Mouse (Mus musculus): ENCODE results near the gene Manba. TPM values are rescaled to one million over a fixed set of nuclear protein-coding genes. Genes with fewer than 3 reads are reported as not detected.

Manba gene
- polyA plus RNA-seq, 1 experiment from 2014 or later: 23.2 TPM

GRCm38 (mm10) chr3:135578588-135579140 lies 93.3 kb downstream of the Manba start:
- ATAC-seq (ENCODE audit: low FRiP score, low TSS enrichment): no peak

DNA sequence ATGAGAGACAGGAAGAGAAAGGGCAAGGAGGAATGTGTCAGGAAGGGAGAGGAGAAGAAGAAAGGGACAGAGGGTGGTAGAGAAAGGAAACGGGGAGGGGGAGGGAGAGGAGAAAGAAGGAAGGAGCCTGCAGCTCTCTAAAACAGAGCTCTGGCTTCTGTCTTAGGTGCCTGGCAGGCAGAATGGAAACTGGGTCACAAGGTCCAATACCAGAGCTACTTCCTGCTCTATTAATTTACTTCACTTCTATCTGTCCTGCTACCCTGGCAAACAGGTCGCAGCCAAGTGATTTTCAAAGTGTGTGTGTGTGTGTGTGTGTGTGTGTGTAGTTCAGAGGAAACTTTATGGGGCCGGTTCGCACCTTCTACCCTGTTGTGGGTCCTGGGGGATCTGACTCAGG lies 93.8 kb downstream of the Manba start:
- Histone ChIP-seq H3K9ac (ENCODE audit: low read depth, low read length) (no peak overlapping the region), H3K9me3 (ENCODE audit: control insufficient read depth, low read length) (no peaks in the 10 kb centered on the region), H3K4me2 (replicated peaks; ENCODE audit: low read depth, low read length) (no peak overlapping the region), H3K36me3 (ENCODE audit: control insufficient read depth, insufficient read depth, low read length) (no peaks in the 10 kb centered on the region), H3K27me3 (ENCODE audit: control insufficient read depth, insufficient read depth, low read length) (no peaks in the 10 kb centered on the region), H3K4me3 (ENCODE audit: low read length) (no peak overlapping the region), H3K27ac (ENCODE audit: low read depth, low read length) (no peak overlapping the region), H3K4me1 (ENCODE audit: control insufficient read depth, insufficient read depth, low read length) (peaks cover 6% of the 10 kb centered on the region; the same call in 1 of the 2 replicates)
- no peak for ATAC-seq (ENCODE audit: low FRiP score, low TSS enrichment)
- 51% methylated on average over 4 of the region's 4 CpGs for WGBS

More at GRCm38 (mm10) chr3:135578588-135579140, 93.3 kb downstream of the Manba start:
- peaks cover 6% of the 10 kb centered on the region; the same call in 1 of the 2 replicates for H3K4me1 ChIP-seq (ENCODE audit: control insufficient read depth, insufficient read depth, low read length)
- 60% methylated on average over 5 of the region's 5 CpGs for WGBS
- H3K27ac ChIP-seq (ENCODE audit: low read depth, low read length): no peak overlapping the region
- H3K9ac ChIP-seq (ENCODE audit: low read depth, low read length): no peak overlapping the region
- H3K4me2 ChIP-seq (replicated peaks; ENCODE audit: low read depth, low read length): no peak overlapping the region
- no peak overlapping the region for H3K4me3 ChIP-seq (ENCODE audit: low read length)
- H3K36me3 ChIP-seq (ENCODE audit: control insufficient read depth, insufficient read depth, low read length): no peaks in the 10 kb centered on the region
- H3K27me3 ChIP-seq (ENCODE audit: control insufficient read depth, insufficient read depth, low read length): no peaks in the 10 kb centered on the region
- no peaks in the 10 kb centered on the region for H3K9me3 ChIP-seq (ENCODE audit: control insufficient read depth, low read length)

- H3K9me3 ChIP-seq (ENCODE audit: control insufficient read depth, low read length): no peaks in the 10 kb centered on the region
- H3K27me3 ChIP-seq (ENCODE audit: control insufficient read depth, insufficient read depth, low read length): no peaks in the 10 kb centered on the region
- peaks cover 6% of the 10 kb centered on the region; the same call in 1 of the 2 replicates for H3K4me1 ChIP-seq (ENCODE audit: control insufficient read depth, insufficient read depth, low read length)
- 59% methylated on average over 21 of the region's 21 CpGs for WGBS
- peaks cover 6% of the 10 kb centered on the region; the same call in 1 of the 2 replicates for H3K36me3 ChIP-seq (ENCODE audit: control insufficient read depth, insufficient read depth, low read length)
- H3K9ac ChIP-seq (ENCODE audit: low read depth, low read length): no peak overlapping the region
- H3K4me2 ChIP-seq (replicated peaks; ENCODE audit: low read depth, low read length): no peak overlapping the region
- H3K27ac ChIP-seq (ENCODE audit: low read depth, low read length): no peak overlapping the region
- ATAC-seq (ENCODE audit: low FRiP score, low TSS enrichment): no peak
- no peak overlapping the region for H3K4me3 ChIP-seq (ENCODE audit: low read length)
These were observed 95.2 kb downstream of the Manba start for GRCm38 (mm10) chr3:135580439-135581275.

DNA sequence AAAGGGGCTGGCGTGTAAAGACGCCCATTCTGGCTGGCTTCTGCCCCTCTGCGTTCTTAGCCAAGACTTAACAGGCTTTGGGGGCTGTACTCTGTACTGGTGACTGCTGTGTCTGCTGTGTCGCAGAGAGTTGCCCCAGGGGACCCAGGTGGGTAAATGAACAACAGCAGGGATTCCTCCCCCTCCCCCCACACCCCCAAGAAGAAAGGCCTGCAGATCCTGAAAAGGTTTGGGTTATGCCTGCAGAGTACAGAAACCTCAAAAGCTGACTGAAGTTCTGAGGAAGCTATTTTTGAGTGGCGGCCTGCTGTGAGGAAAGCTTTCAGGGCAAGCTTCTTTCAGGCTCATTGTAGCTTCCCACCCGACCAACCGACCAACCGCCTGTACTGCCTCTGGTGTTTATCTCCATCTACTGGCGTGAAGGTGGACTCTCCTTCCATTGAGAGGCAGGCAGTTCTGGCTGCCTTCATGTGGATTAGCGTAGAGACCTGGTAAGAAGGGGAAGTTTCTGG lies 96.3 kb downstream of the Manba start:
- Histone ChIP-seq H3K27me3 (ENCODE audit: control insufficient read depth, insufficient read depth, low read length) (no peaks in the 10 kb centered on the region), H3K9ac (ENCODE audit: low read depth, low read length) (no peak overlapping the region), H3K4me2 (replicated peaks; ENCODE audit: low read depth, low read length) (no peak overlapping the region), H3K9me3 (ENCODE audit: control insufficient read depth, low read length) (no peaks in the 10 kb centered on the region), H3K36me3 (ENCODE audit: control insufficient read depth, insufficient read depth, low read length) (peaks cover 11% of the 10 kb centered on the region), H3K27ac (ENCODE audit: low read depth, low read length) (no peak overlapping the region), H3K4me3 (ENCODE audit: low read length) (no peak overlapping the region), H3K4me1 (ENCODE audit: control insufficient read depth, insufficient read depth, low read length) (peaks cover 6% of the 10 kb centered on the region; the same call in 1 of the 2 replicates)
- 30% methylated on average over 10 of the region's 10 CpGs for WGBS
- peak; percentile 60; the same call in 1 of the 2 replicates for ATAC-seq (ENCODE audit: low FRiP score, low TSS enrichment)

GRCm38 (mm10) chr3:135582246-135582645 lies 96.8 kb downstream of the Manba start:
- H3K9me3 ChIP-seq (ENCODE audit: control insufficient read depth, low read length): no peaks in the 10 kb centered on the region
- H3K36me3 ChIP-seq (ENCODE audit: control insufficient read depth, insufficient read depth, low read length): peaks cover 17% of the 10 kb centered on the region
- H3K27ac ChIP-seq (ENCODE audit: low read depth, low read length): no peak overlapping the region
- H3K4me1 ChIP-seq (ENCODE audit: control insufficient read depth, insufficient read depth, low read length): peaks cover 6% of the 10 kb centered on the region; the same call in 1 of the 2 replicates
- H3K4me2 ChIP-seq (replicated peaks; ENCODE audit: low read depth, low read length): no peak overlapping the region
- WGBS: 91% methylated on average over 7 of the region's 7 CpGs
- no peaks in the 10 kb centered on the region for H3K27me3 ChIP-seq (ENCODE audit: control insufficient read depth, insufficient read depth, low read length)
- H3K9ac ChIP-seq (ENCODE audit: low read depth, low read length): no peak overlapping the region
- no peak for ATAC-seq (ENCODE audit: low FRiP score, low TSS enrichment)
- H3K4me3 ChIP-seq (ENCODE audit: low read length): no peak overlapping the region

DNA sequence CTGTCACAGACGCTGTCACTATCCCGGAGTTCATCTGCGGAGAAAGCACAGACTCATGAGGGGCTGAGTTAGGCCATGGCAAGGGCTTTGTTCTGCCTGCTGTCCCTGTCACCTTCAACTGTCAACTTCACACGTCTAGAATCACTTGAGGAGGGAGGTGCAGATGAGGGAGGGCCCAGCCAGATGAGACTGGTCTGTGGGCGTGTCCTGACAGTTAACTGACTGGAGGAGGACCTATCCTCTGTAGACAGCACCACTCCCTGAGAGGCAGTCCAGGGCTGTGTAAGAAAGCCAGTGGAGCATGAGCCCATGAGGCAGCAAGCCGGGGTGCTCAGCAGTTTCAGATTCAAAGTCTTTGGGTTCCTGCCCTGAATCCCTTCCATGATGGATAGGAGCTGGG lies 100.1 kb downstream of the Manba start:
- no peaks in the 10 kb centered on the region for H3K27me3 ChIP-seq (ENCODE audit: control insufficient read depth, insufficient read depth, low read length)
- no peak overlapping the region for H3K9ac ChIP-seq (ENCODE audit: low read depth, low read length)
- no peak overlapping the region for H3K27ac ChIP-seq (ENCODE audit: low read depth, low read length)
- peaks cover 38% of the 10 kb centered on the region for H3K36me3 ChIP-seq (ENCODE audit: control insufficient read depth, insufficient read depth, low read length)
- H3K4me1 ChIP-seq (ENCODE audit: control insufficient read depth, insufficient read depth, low read length): peaks cover 3% of the 10 kb centered on the region; the same call in 1 of the 2 replicates
- no peak overlapping the region for H3K4me3 ChIP-seq (ENCODE audit: low read length)
- ATAC-seq (ENCODE audit: low FRiP score, low TSS enrichment): peak; percentile 86; the same call in 1 of the 2 replicates
- no peak overlapping the region for H3K4me2 ChIP-seq (replicated peaks; ENCODE audit: low read depth, low read length)
- 34% methylated on average over 6 of the region's 6 CpGs for WGBS
- no peaks in the 10 kb centered on the region for H3K9me3 ChIP-seq (ENCODE audit: control insufficient read depth, low read length)

GRCm38 (mm10) chr3:135586060-135586459 lies 100.6 kb downstream of the Manba start:
- ATAC-seq (ENCODE audit: low FRiP score, low TSS enrichment): no peak
- no peaks in the 10 kb centered on the region for H3K9me3 ChIP-seq (ENCODE audit: control insufficient read depth, low read length)
- H3K4me2 ChIP-seq (replicated peaks; ENCODE audit: low read depth, low read length): no peak overlapping the region
- WGBS: 85% methylated on average over 2 of the region's 2 CpGs
- H3K9ac ChIP-seq (ENCODE audit: low read depth, low read length): no peak overlapping the region
- H3K27me3 ChIP-seq (ENCODE audit: control insufficient read depth, insufficient read depth, low read length): no peaks in the 10 kb centered on the region
- no peak overlapping the region for H3K4me3 ChIP-seq (ENCODE audit: low read length)
- H3K4me1 ChIP-seq (ENCODE audit: control insufficient read depth, insufficient read depth, low read length): no peaks in the 10 kb centered on the region
- no peak overlapping the region for H3K27ac ChIP-seq (ENCODE audit: low read depth, low read length)
- peaks cover 40% of the 10 kb centered on the region for H3K36me3 ChIP-seq (ENCODE audit: control insufficient read depth, insufficient read depth, low read length)

DNA sequence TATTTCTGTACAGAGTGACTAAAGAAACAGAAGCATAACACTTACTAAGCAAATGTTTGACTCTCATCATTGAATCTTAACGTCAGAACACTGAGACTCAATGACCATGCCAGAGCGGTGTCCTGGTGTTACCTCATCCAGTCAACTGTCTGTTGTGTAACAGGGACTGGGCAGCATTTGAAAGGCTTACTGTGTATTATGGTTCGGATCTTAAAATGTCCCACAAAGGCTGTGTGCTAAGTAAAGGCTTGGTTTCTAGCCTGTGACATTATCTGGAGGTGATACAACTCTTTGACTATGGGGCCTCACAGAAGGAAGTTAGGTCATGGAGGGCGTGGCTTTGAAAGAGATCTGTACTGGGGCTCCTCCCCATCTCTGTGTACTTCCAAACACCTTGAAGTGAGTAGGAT lies 101.1 kb downstream of the Manba start:
- H3K4me1 ChIP-seq (ENCODE audit: control insufficient read depth, insufficient read depth, low read length): no peaks in the 10 kb centered on the region
- no peaks in the 10 kb centered on the region for H3K9me3 ChIP-seq (ENCODE audit: control insufficient read depth, low read length)
- no peak for ATAC-seq (ENCODE audit: low FRiP score, low TSS enrichment)
- no peak overlapping the region for H3K27ac ChIP-seq (ENCODE audit: low read depth, low read length)
- no peak overlapping the region for H3K9ac ChIP-seq (ENCODE audit: low read depth, low read length)
- 83% methylated on average over 4 of the region's 4 CpGs for WGBS
- H3K4me2 ChIP-seq (replicated peaks; ENCODE audit: low read depth, low read length): no peak overlapping the region
- H3K27me3 ChIP-seq (ENCODE audit: control insufficient read depth, insufficient read depth, low read length): no peaks in the 10 kb centered on the region
- peaks cover 44% of the 10 kb centered on the region for H3K36me3 ChIP-seq (ENCODE audit: control insufficient read depth, insufficient read depth, low read length)
- no peak overlapping the region for H3K4me3 ChIP-seq (ENCODE audit: low read length)

- WGBS: 68% methylated on average over 4 of the region's 4 CpGs
- Histone ChIP-seq H3K27ac (ENCODE audit: low read depth, low read length) (no peak overlapping the region), H3K4me1 (ENCODE audit: control insufficient read depth, insufficient read depth, low read length) (no peaks in the 10 kb centered on the region), H3K4me3 (ENCODE audit: low read length) (no peak overlapping the region), H3K4me2 (replicated peaks; ENCODE audit: low read depth, low read length) (no peak overlapping the region), H3K27me3 (ENCODE audit: control insufficient read depth, insufficient read depth, low read length) (no peaks in the 10 kb centered on the region), H3K9ac (ENCODE audit: low read depth, low read length) (no peak overlapping the region), H3K9me3 (ENCODE audit: control insufficient read depth, low read length) (no peaks in the 10 kb centered on the region), H3K36me3 (ENCODE audit: control insufficient read depth, insufficient read depth, low read length) (peaks cover 64% of the 10 kb centered on the region)
- ATAC-seq (ENCODE audit: low FRiP score, low TSS enrichment): no peak
These were observed 105.1 kb downstream of the Manba start for GRCm38 (mm10) chr3:135590471-135590870.
